ENCODE assay signal across 12 mouse cellular contexts in genomic region chr17:24633831-24634230, GRCm38 (mm10). TPM values are rescaled to one million over a fixed set of nuclear protein-coding genes. Genes with fewer than 3 reads are reported as not detected.
A peak's percentile ranks its signal among the peaks of the same experiment; 100 is the strongest.
DNase-seq lines count a peak whose midpoint lies in the region; ATAC-seq and TF ChIP-seq lines count a peak whose summit lies in the region.
"Had no signal": no experiment of that assay in that cellular context is flagged by ENCODE, and none has a peak within 500 bp of the region (broad histone marks: within the 10 kb centered on the region; RNA-seq: fewer than 3 reads in every experiment).

No protein-coding gene starts in this region.

- intact Hi-C loops in heart, postnatal 14 days (cut with DNase I), result loop anchor here (2.0 kb wide), 1 partner anchor 17 kb away; the partner anchor contains the start of gene Slc9a3r2

- no peak for TF ChIP-seq CTCF in kidney, postnatal 0 days (IDR thresholded peaks at IDR 0.05; ENCODE audit: low read depth)

- H3K4me2 ChIP-seq in kidney, postnatal 0 days (ENCODE audit: low read length), result no peak overlapping the region
- 0 out of 2 replicates have a peak overlapping the region, but pooled peaks have one; percentile 94 for H3K4me2 ChIP-seq in midbrain, embryonic 12.5 days (replicated peaks)
- H3K4me2 ChIP-seq in midbrain, embryonic 16.5 days (ENCODE audit: low read length), result no peak overlapping the region
- H3K4me2 ChIP-seq in stomach, embryonic 16.5 days (ENCODE audit: low read depth, low read length), result no peak overlapping the region

- no peak for ATAC-seq in kidney, postnatal 0 days (replicated peaks; ENCODE audit: low FRiP score, low read depth)
- no peak for ATAC-seq in midbrain, embryonic 12.5 days (ENCODE audit: low FRiP score, low read depth)
- ATAC-seq in midbrain, embryonic 16.5 days, result no peak
- ATAC-seq in stomach, embryonic 16.5 days (ENCODE audit: insufficient read depth, low FRiP score), result no peak
- ATAC-seq in frontal cortex, adult (ENCODE audit: low TSS enrichment), result no peak

- peak overlapping the region; percentile 94 for H3K27ac ChIP-seq in kidney, postnatal 0 days
- H3K27ac ChIP-seq in midbrain, embryonic 12.5 days (replicated peaks), result no peak overlapping the region
- H3K27ac ChIP-seq in midbrain, embryonic 16.5 days (ENCODE audit: low read length), result no peak overlapping the region
- peak overlapping the region; percentile 90 for H3K27ac ChIP-seq in stomach, embryonic 16.5 days (ENCODE audit: low read length)

- no peaks in the 10 kb centered on the region for H3K9me3 ChIP-seq in kidney, postnatal 0 days (replicated peaks; ENCODE audit: low read length)
- no peaks in the 10 kb centered on the region for H3K9me3 ChIP-seq in midbrain, embryonic 12.5 days
- H3K9me3 ChIP-seq in midbrain, embryonic 16.5 days (replicated peaks; ENCODE audit: control insufficient read depth, low read length, poor library complexity, severe bottlenecking), result no peaks in the 10 kb centered on the region
- no peaks in the 10 kb centered on the region for H3K9me3 ChIP-seq in stomach, embryonic 16.5 days (replicated peaks; ENCODE audit: control insufficient read depth, low read length)
- H3K9me3 ChIP-seq: liver, embryonic 13.5 days had no signal

- 98% methylated on average over 11 of the region's 11 CpGs for WGBS in kidney, postnatal 0 days
- WGBS in midbrain, embryonic 12.5 days, result 97% methylated on average over 11 of the region's 11 CpGs
- WGBS in midbrain, embryonic 16.5 days, result 93% methylated on average over 11 of the region's 11 CpGs
- WGBS in stomach, embryonic 16.5 days, result 90% methylated on average over 11 of the region's 11 CpGs

- peaks cover 12% of the 10 kb centered on the region for H3K4me1 ChIP-seq in kidney, postnatal 0 days (replicated peaks; ENCODE audit: insufficient read depth, low read length)
- H3K4me1 ChIP-seq in midbrain, embryonic 12.5 days, result peaks cover 18% of the 10 kb centered on the region
- H3K4me1 ChIP-seq in midbrain, embryonic 16.5 days (ENCODE audit: control insufficient read depth, insufficient read depth, low read length), result peaks cover 9% of the 10 kb centered on the region
- peaks cover 21% of the 10 kb centered on the region for H3K4me1 ChIP-seq in stomach, embryonic 16.5 days (ENCODE audit: control insufficient read depth, insufficient read depth, low read length)

- H3K9ac ChIP-seq in kidney, postnatal 0 days (ENCODE audit: low read depth, low read length), result no peak overlapping the region
- no peak overlapping the region for H3K9ac ChIP-seq in midbrain, embryonic 12.5 days (replicated peaks)
- H3K9ac ChIP-seq in midbrain, embryonic 16.5 days (ENCODE audit: low read depth, low read length), result no peak overlapping the region
- peak overlapping the region; percentile 83 for H3K9ac ChIP-seq in stomach, embryonic 16.5 days (ENCODE audit: low read length)

- H3K27me3 ChIP-seq in kidney, postnatal 0 days (ENCODE audit: insufficient read depth, low read length), result no peaks in the 10 kb centered on the region
- no peaks in the 10 kb centered on the region for H3K27me3 ChIP-seq in midbrain, embryonic 12.5 days
- no peaks in the 10 kb centered on the region for H3K27me3 ChIP-seq in midbrain, embryonic 16.5 days (ENCODE audit: control insufficient read depth, insufficient read depth, low read depth, low read length)
- no peaks in the 10 kb centered on the region for H3K27me3 ChIP-seq in stomach, embryonic 16.5 days (ENCODE audit: control insufficient read depth, insufficient read depth, low read length)
- H3K27me3 ChIP-seq: liver, embryonic 13.5 days had no signal

- peak; percentile 93 for DNase-seq in heart, adult 11 months
- no peak for DNase-seq in heart, postnatal 14 days
- DNase-seq in kidney, postnatal 0 days (ENCODE audit: low spot score), result no peak
- DNase-seq in kidney, postnatal 10 days, result no peak
- DNase-seq: gastrocnemius, postnatal 14 days; liver, embryonic 13.5 days; spleen, adult 18-20 months had no signal

- peaks cover 18% of the 10 kb centered on the region for H3K36me3 ChIP-seq in kidney, postnatal 0 days (ENCODE audit: insufficient read depth, low read length)
- peaks cover 20% of the 10 kb centered on the region for H3K36me3 ChIP-seq in midbrain, embryonic 12.5 days
- H3K36me3 ChIP-seq in midbrain, embryonic 16.5 days (ENCODE audit: control insufficient read depth, insufficient read depth, low read length), result peaks cover 3% of the 10 kb centered on the region; the same call in 1 of the 2 replicates
- peaks cover 3% of the 10 kb centered on the region; the same call in 1 of the 2 replicates for H3K36me3 ChIP-seq in stomach, embryonic 16.5 days (ENCODE audit: control insufficient read depth, insufficient read depth, low read length)

- no peak overlapping the region for H3K4me3 ChIP-seq in kidney, postnatal 0 days (replicated peaks; ENCODE audit: low read depth, low read length)
- no peak overlapping the region for H3K4me3 ChIP-seq in midbrain, embryonic 12.5 days
- H3K4me3 ChIP-seq in midbrain, embryonic 16.5 days (ENCODE audit: low read depth, low read length), result no peak overlapping the region
- no peak overlapping the region for H3K4me3 ChIP-seq in stomach, embryonic 16.5 days (replicated peaks; ENCODE audit: low read length)

RNA-seq across cellular contexts. Expression of gene Nthl1, which starts 1.4 kb away (rescaled TPM):
- 1 to 10 TPM; 2.1 to 4.1 TPM for total RNA-seq in heart, postnatal 14 days (2021)
- polyA plus RNA-seq in kidney, postnatal 0 days (2015; fragmentation: Nextera tagmentation; extraction: Ambion mirVana), result 13.4 and 14.9 TPM in 2 replicates
- polyA plus RNA-seq in midbrain, embryonic 12.5 days (2016; fragmentation: Nextera tagmentation; extraction: Ambion mirVana), result 14.3 and 14.9 TPM in 2 replicates
- 9.8 and 10.0 TPM in 2 replicates for polyA plus RNA-seq in midbrain, embryonic 16.5 days (2015; fragmentation: Nextera tagmentation; extraction: Ambion mirVana)
- 18.0 and 19.1 TPM in 2 replicates for polyA plus RNA-seq in stomach, embryonic 16.5 days (2015; fragmentation: Nextera tagmentation; extraction: Ambion mirVana)

RNA-seq across cellular contexts. Expression of gene Tsc2, which starts 1.4 kb away (rescaled TPM):
- 10 to 100 TPM; 76.7 to 88.2 TPM for total RNA-seq in heart, postnatal 14 days (2021)
- 36.4 and 42.4 TPM in 2 replicates for polyA plus RNA-seq in kidney, postnatal 0 days (2015; fragmentation: Nextera tagmentation; extraction: Ambion mirVana)
- polyA plus RNA-seq in midbrain, embryonic 12.5 days (2016; fragmentation: Nextera tagmentation; extraction: Ambion mirVana), result 82.2 and 89.6 TPM in 2 replicates
- 72.4 and 85.0 TPM in 2 replicates for polyA plus RNA-seq in midbrain, embryonic 16.5 days (2015; fragmentation: Nextera tagmentation; extraction: Ambion mirVana)
- 53.1 and 57.2 TPM in 2 replicates for polyA plus RNA-seq in stomach, embryonic 16.5 days (2015; fragmentation: Nextera tagmentation; extraction: Ambion mirVana)

RNA-seq across cellular contexts. Expression of gene Slc9a3r2, which starts 16.3 kb away (rescaled TPM):
- 100 to 1,000 TPM; 134 TPM for total RNA-seq in heart, postnatal 14 days (2021)
- 141 and 145 TPM in 2 replicates for polyA plus RNA-seq in kidney, postnatal 0 days (2015; fragmentation: Nextera tagmentation; extraction: Ambion mirVana)
- 26.4 and 33.8 TPM in 2 replicates for polyA plus RNA-seq in midbrain, embryonic 12.5 days (2016; fragmentation: Nextera tagmentation; extraction: Ambion mirVana)
- polyA plus RNA-seq in midbrain, embryonic 16.5 days (2015; fragmentation: Nextera tagmentation; extraction: Ambion mirVana), result 43.3 and 43.7 TPM in 2 replicates
- 38.0 and 39.0 TPM in 2 replicates for polyA plus RNA-seq in stomach, embryonic 16.5 days (2015; fragmentation: Nextera tagmentation; extraction: Ambion mirVana)

RNA-seq across cellular contexts. Expression of gene Npw, which starts 24.4 kb away (rescaled TPM):
- not detected for total RNA-seq in heart, postnatal 14 days (2021)
- 0.32 and 0.38 TPM in 2 replicates for polyA plus RNA-seq in kidney, postnatal 0 days (2015; fragmentation: Nextera tagmentation; extraction: Ambion mirVana)
- polyA plus RNA-seq in midbrain, embryonic 12.5 days (2016; fragmentation: Nextera tagmentation; extraction: Ambion mirVana), result not detected in 2 replicates
- polyA plus RNA-seq in midbrain, embryonic 16.5 days (2015; fragmentation: Nextera tagmentation; extraction: Ambion mirVana), result 0.36 and 0.90 TPM in 2 replicates
- 0.37 and 0.39 TPM in 2 replicates for polyA plus RNA-seq in stomach, embryonic 16.5 days (2015; fragmentation: Nextera tagmentation; extraction: Ambion mirVana)
- total RNA-seq: gastrocnemius, postnatal 14 days; midbrain, postnatal 0 days had no signal

RNA-seq across cellular contexts. Expression of gene Zfp598, which starts 35.7 kb away (rescaled TPM):
- 10 to 100 TPM; 20.2 to 21.6 TPM for total RNA-seq in heart, postnatal 14 days (2021)
- 17.5 and 18.1 TPM in 2 replicates for polyA plus RNA-seq in kidney, postnatal 0 days (2015; fragmentation: Nextera tagmentation; extraction: Ambion mirVana)
- polyA plus RNA-seq in midbrain, embryonic 12.5 days (2016; fragmentation: Nextera tagmentation; extraction: Ambion mirVana), result 23.5 and 25.0 TPM in 2 replicates
- 19.7 and 20.3 TPM in 2 replicates for polyA plus RNA-seq in midbrain, embryonic 16.5 days (2015; fragmentation: Nextera tagmentation; extraction: Ambion mirVana)
- 13.6 and 13.7 TPM in 2 replicates for polyA plus RNA-seq in stomach, embryonic 16.5 days (2015; fragmentation: Nextera tagmentation; extraction: Ambion mirVana)

Comparison
In these comparisons a context has a peak if more than half of its experiments do, and no peak if none do; other contexts are left out.
1. H3K27ac ChIP-seq: peak in kidney, postnatal 0 days (single experiment) and stomach, embryonic 16.5 days (single experiment); none in midbrain, embryonic 12.5 days (single experiment) and midbrain, embryonic 16.5 days (single experiment).